Mouse (Mus musculus) ES-Bruce4 (cell line): Measurements from ENCODE around the gene Fto. TPM values are rescaled to one million over a fixed set of nuclear protein-coding genes. Genes with fewer than 3 reads are reported as not detected.
A peak's percentile ranks its signal among the peaks of the same experiment; 100 is the strongest.

Source experiments
- H3K27ac ChIP-seq: 2 replicates; pipeline ENCODE4 v1.5.1; 2012; ENCODE audit warnings: low read length, inconsistent platforms; ENCODE audit not compliant: insufficient read depth
- H3K27me3 ChIP-seq: 2 replicates; pipeline ENCODE4 v1.6.1; 2012; ENCODE audit warnings: mild to moderate bottlenecking, low read length, inconsistent platforms; ENCODE audit not compliant: control insufficient read depth, poor library complexity, insufficient read depth, severe bottlenecking
- H3K36me3 ChIP-seq: 2 replicates; pipeline ENCODE4 v1.6.1; 2012; ENCODE audit warnings: inconsistent platforms, mild to moderate bottlenecking, low read length, moderate library complexity; ENCODE audit not compliant: control insufficient read depth, poor library complexity, insufficient read depth, severe bottlenecking
- H3K4me1 ChIP-seq: one replicate; pipeline ENCODE4 v1.8.1; 2011; ENCODE audit warnings: low read length; ENCODE audit not compliant: control insufficient read depth, insufficient read depth
- H3K4me3 ChIP-seq: 2 replicates; pipeline ENCODE4 v1.5.1; 2011; ENCODE audit warnings: low read depth, mild to moderate bottlenecking, low read length
- H3K9ac ChIP-seq: 2 replicates; pipeline ENCODE4 v1.6.1; 2012; ENCODE audit warnings: low read depth, mild to moderate bottlenecking, inconsistent platforms; ENCODE audit not compliant: poor library complexity, severe bottlenecking
- H3K9me3 ChIP-seq: replicated peaks from 2 replicates; pipeline ENCODE4 v1.6.1; 2012; ENCODE audit warnings: mild to moderate bottlenecking, low read length, inconsistent platforms; ENCODE audit not compliant: control insufficient read depth, poor library complexity, insufficient read depth, severe bottlenecking
- CTCF ChIP-seq: IDR thresholded peaks from one replicate; pipeline ENCODE4 v1.8.1; 2011; ENCODE audit warnings: low read depth, low read length
- EP300 ChIP-seq: IDR thresholded peaks from 2 replicates; pipeline ENCODE4 v1.6.1; 2011; ENCODE audit warnings: low read depth, low read length; ENCODE audit not compliant: insufficient read depth
- POLR2A ChIP-seq: IDR thresholded peaks from one replicate; pipeline ENCODE4 v1.8.1; 2011; ENCODE audit warnings: low read length; ENCODE audit not compliant: insufficient read depth
- polyA plus RNA-seq: library from polyadenylated mRNA; stranded (reverse); fragments of >200 nt; gene quantifications from 2 replicates; pipeline ENCODE4 v1.2.4, GENCODE M21; 2011; ENCODE audit warnings: low read depth; ENCODE audit not compliant: missing spikeins, insufficient read depth, insufficient read length

Gene Fto
- polyA plus RNA-seq, 1 experiment: 61.2 TPM

DNA sequence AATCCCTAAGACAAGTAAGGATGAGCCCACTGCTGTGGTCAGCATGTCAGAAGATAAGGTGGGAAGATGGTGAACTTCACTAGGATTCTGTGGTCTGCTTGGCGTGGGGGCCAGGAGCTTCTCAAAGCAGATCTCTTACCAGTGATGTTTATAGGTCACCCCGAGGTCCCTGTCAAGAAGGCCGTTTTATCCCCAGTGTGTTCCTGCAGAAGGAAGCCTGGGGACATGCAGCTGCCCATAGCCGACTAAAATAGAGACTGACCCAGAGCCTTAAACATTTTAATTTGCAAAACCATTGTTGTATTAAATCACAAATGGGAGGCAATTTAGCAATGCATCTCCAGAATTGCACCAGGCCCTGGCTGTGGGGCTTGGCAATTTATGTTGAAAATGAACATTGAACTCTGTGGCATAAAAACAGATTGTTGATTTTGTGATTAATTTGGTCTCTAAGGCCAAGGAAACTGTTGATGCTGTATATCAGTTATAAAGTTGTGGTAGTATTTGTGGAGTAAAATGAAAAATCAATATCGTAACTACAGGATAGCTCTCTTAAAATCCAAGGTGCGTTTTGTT lies 193.4 kb downstream of the Fto start:
- no peak overlapping the region for H3K9ac ChIP-seq
- H3K27ac ChIP-seq: no peak overlapping the region
- no peaks in the 10 kb centered on the region for H3K9me3 ChIP-seq
- no peaks in the 10 kb centered on the region for H3K36me3 ChIP-seq
- H3K27me3 ChIP-seq: no peaks in the 10 kb centered on the region
- H3K4me1 ChIP-seq: peaks cover 3% of the 10 kb centered on the region
- H3K4me3 ChIP-seq: no peak overlapping the region
- TF ChIP-seq POLR2A (no peak), EP300 (no peak), CTCF (no peak)

DNA sequence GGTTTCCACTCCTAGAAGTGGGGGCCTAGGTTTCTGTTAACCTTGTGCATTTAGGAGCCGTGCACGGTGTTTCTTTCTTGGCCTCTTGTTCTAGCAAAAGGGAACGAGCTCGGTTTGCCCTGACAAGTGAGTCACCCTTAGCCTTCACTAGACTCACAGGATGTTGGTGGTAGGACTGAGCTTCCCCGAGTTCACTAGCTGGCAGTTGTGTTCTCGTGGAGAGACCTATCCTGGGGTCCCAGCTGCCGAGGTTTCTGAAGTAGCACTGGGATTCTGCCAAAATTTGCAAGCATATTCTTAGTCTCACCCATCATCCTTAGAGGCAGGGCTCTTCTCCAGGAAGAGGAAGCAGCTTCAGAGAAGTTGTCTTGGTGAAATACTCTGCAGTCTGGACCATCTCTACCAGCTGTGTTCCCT lies 194.4 kb downstream of the Fto start:
- Histone ChIP-seq H3K9me3 (no peaks in the 10 kb centered on the region), H3K4me3 (no peak overlapping the region), H3K36me3 (no peaks in the 10 kb centered on the region), H3K27ac (no peak overlapping the region), H3K4me1 (peaks cover 2% of the 10 kb centered on the region), H3K27me3 (no peaks in the 10 kb centered on the region), H3K9ac (no peak overlapping the region)
- TF ChIP-seq CTCF (no peak), POLR2A (no peak), EP300 (no peak)

DNA sequence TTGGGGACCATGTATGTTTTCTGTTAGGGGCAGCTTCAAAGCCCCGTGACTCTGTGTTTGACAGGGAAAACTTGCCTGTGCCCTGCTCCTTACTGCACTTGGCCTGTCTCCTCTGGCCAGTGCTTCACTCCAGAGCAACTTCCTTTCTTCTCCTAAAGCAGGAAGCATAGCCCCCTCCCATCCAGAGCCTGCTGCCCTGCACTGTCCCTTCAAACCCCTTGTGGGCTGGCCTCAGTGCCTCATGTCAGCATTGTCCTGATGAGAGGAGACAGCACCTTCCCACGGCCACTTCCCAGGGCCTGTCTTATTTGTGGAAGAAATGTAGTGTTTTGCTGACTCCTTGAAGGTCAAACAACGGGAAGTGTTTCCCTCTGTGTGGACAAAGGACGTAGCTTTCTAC lies 195.0 kb downstream of the Fto start:
- no peak overlapping the region for H3K4me3 ChIP-seq
- no peaks in the 10 kb centered on the region for H3K27me3 ChIP-seq
- H3K9ac ChIP-seq: no peak overlapping the region
- H3K4me1 ChIP-seq: peaks cover 2% of the 10 kb centered on the region
- no peak for TF ChIP-seq EP300
- TF ChIP-seq POLR2A: no peak
- no peak for TF ChIP-seq CTCF
- no peaks in the 10 kb centered on the region for H3K9me3 ChIP-seq
- no peak overlapping the region for H3K27ac ChIP-seq
- no peaks in the 10 kb centered on the region for H3K36me3 ChIP-seq

DNA sequence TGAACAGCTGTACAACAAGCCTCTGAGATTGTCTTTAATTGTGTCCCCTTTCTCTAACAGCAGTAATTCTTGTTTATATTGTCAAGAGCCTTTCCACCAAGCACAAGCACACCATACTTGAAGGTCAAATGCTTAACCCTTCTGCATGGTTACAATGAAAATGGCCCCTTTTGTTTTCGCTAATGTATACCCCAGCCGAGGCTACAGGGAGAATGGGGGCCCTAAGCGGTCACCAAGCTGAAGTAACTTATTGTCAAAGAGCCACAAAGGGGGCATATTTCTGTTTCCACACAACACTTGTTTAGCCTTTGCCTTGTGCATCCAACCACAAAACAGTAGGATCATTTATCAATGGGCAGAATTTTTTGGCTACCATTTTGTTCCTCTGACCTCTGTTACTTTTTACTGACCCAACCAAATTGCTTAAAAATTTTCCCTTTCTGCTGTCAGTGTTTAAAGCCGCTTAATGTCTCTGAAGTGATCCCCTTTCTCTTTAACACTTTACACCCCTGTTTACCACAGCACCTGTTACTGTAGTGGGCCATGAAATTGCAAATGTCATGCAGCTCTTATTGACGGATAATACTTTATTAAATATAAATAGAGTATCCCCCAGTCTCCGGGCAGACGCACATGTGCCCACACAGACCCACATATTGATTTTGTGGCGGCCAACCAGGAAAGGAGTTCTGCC lies 196.0 kb downstream of the Fto start:
- no peaks in the 10 kb centered on the region for H3K27me3 ChIP-seq
- peaks cover 2% of the 10 kb centered on the region for H3K4me1 ChIP-seq
- no peak for TF ChIP-seq EP300
- TF ChIP-seq CTCF: no peak
- no peak for TF ChIP-seq POLR2A
- no peaks in the 10 kb centered on the region for H3K36me3 ChIP-seq
- no peak overlapping the region for H3K4me3 ChIP-seq
- no peak overlapping the region for H3K9ac ChIP-seq
- H3K9me3 ChIP-seq: no peaks in the 10 kb centered on the region
- H3K27ac ChIP-seq: peak overlapping the region; percentile 45; the same call in 1 of the 2 replicates

DNA sequence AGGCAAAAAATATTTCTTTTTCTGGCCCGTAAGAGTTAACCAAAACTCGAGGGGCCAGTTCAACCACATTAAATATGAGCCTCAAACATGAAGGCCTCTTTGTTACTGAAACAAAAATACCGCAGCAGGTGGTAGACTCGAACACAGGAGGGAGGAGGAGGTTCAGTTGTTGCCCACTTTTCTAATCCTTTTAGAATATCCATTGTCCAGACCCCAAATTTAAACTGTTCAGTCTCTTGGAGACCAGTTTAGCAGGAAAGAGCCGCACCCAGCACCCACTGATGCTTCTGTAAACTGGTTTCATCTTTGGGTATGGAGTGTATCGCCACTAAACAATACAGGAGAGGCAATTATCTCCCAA lies 196.6 kb downstream of the Fto start:
- Histone ChIP-seq H3K4me3 (no peak overlapping the region), H3K4me1 (peaks cover 2% of the 10 kb centered on the region), H3K27ac (no peak overlapping the region), H3K9me3 (no peaks in the 10 kb centered on the region), H3K36me3 (no peaks in the 10 kb centered on the region), H3K27me3 (no peaks in the 10 kb centered on the region), H3K9ac (no peak overlapping the region)
- TF ChIP-seq EP300 (no peak), POLR2A (no peak), CTCF (no peak)

DNA sequence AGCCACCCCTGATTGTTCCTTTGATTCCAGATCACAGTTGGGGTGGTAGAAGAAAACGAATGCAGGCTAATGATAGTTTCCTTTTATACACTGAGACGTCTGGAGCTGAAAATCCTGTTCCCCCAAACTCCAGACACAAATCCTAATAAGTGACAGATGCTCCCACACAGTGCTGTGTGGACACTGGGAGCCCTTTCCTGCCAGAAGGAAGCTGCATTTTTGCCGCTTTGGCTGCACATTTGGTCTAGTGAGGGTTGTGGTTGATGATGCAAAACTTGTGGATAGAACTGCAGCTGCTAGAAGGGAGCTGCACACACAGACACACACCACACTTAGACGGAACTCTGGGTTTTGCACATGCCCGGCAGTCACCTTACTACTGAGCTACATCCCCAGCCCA lies 197.4 kb downstream of the Fto start:
- peaks cover 2% of the 10 kb centered on the region for H3K4me1 ChIP-seq
- H3K9me3 ChIP-seq: no peaks in the 10 kb centered on the region
- H3K4me3 ChIP-seq: no peak overlapping the region
- no peaks in the 10 kb centered on the region for H3K27me3 ChIP-seq
- no peak overlapping the region for H3K9ac ChIP-seq
- H3K27ac ChIP-seq: no peak overlapping the region
- TF ChIP-seq EP300 (no peak), POLR2A (no peak), CTCF (no peak)
- H3K36me3 ChIP-seq: no peaks in the 10 kb centered on the region
